Mouse (Mus musculus): ENCODE measurements around the gene Dcun1d5. TPM values are rescaled to one million over a fixed set of nuclear protein-coding genes. Genes with fewer than 3 reads are reported as not detected.
"Not testable (repeated sequence)": the region's sequence is repeated elsewhere in the genome, so short reads cannot be mapped to it uniquely, and the experiment has no call there.

The Dcun1d5 gene
- polyA plus RNA-seq (2015; fragmentation: Nextera tagmentation; extraction: Ambion mirVana): 92.4 and 100 TPM in 2 replicates

GRCm38 (mm10) chr9:7184172-7184896 lies at the start of gene Dcun1d5, which contains the start of gene Dync2h1:
Gene Dcun1d5 (plus strand): TSS chr9:7184520.
Gene Dync2h1 (minus strand): TSS chr9:7184446.
- Histone ChIP-seq H3K9me3 (no peaks in the 10 kb centered on the region), H3K4me2 (peak within 1 kb of the TSS; percentile 71), H3K4me3 (peak within 1 kb of the TSS; percentile 83), H3K36me3 (replicated peaks) (no peaks in the 10 kb centered on the region), H3K9ac (peak within 1 kb of the TSS; percentile 89), H3K4me1 (peaks cover 31% of the 10 kb centered on the region), H3K27me3 (replicated peaks) (no peaks in the 10 kb centered on the region), H3K27ac (peak within 1 kb of the TSS; percentile 91)
- WGBS: under 1% methylated on average over 61 of the region's 62 CpGs
- ATAC-seq (replicated peaks): peak; percentile 100

GRCm38 (mm10) chr9:7154391-7154790 lies 29.9 kb upstream of the Dcun1d5 start:
- Histone ChIP-seq H3K36me3 (replicated peaks) (peaks cover 13% of the 10 kb centered on the region; the same call in 1 of the 2 replicates), H3K27me3 (replicated peaks) (no peaks in the 10 kb centered on the region), H3K9me3 (no peaks in the 10 kb centered on the region), H3K4me3 (no peak overlapping the region), H3K9ac (no peak overlapping the region), H3K4me2 (no peak overlapping the region), H3K4me1 (no peaks in the 10 kb centered on the region), H3K27ac (no peak overlapping the region)
- WGBS: 91% methylated on average over 2 of the region's 2 CpGs
- ATAC-seq (replicated peaks): no peak

- Histone ChIP-seq H3K27ac (no peak overlapping the region), H3K4me2 (no peak overlapping the region), H3K27me3 (replicated peaks) (no peaks in the 10 kb centered on the region), H3K4me1 (no peaks in the 10 kb centered on the region), H3K36me3 (replicated peaks) (peaks cover 24% of the 10 kb centered on the region; the same call in 1 of the 2 replicates), H3K4me3 (no peak overlapping the region), H3K9me3 (no peaks in the 10 kb centered on the region), H3K9ac (no peak overlapping the region)
- 92% methylated on average over 7 of the region's 7 CpGs for WGBS
- no peak for ATAC-seq (replicated peaks)
Observed at GRCm38 (mm10) chr9:7158605-7159004, 25.7 kb upstream of the Dcun1d5 start.

- Histone ChIP-seq H3K9ac (no peak overlapping the region), H3K4me1 (no peaks in the 10 kb centered on the region), H3K27ac (no peak overlapping the region), H3K4me3 (no peak overlapping the region), H3K9me3 (no peaks in the 10 kb centered on the region), H3K27me3 (replicated peaks) (no peaks in the 10 kb centered on the region), H3K4me2 (no peak overlapping the region), H3K36me3 (replicated peaks) (peaks cover 29% of the 10 kb centered on the region; the same call in 1 of the 2 replicates)
- 85% methylated on average over 3 of the region's 3 CpGs for WGBS
- ATAC-seq (replicated peaks): no peak
Observed at GRCm38 (mm10) chr9:7159718-7160117, 24.6 kb upstream of the Dcun1d5 start.

GRCm38 (mm10) chr9:7160688-7161087 lies 23.6 kb upstream of the Dcun1d5 start:
- Histone ChIP-seq H3K36me3 (replicated peaks) (peaks cover 34% of the 10 kb centered on the region; the same call in 1 of the 2 replicates), H3K27ac (no peak overlapping the region), H3K4me1 (no peaks in the 10 kb centered on the region), H3K9ac (no peak overlapping the region), H3K27me3 (replicated peaks) (no peaks in the 10 kb centered on the region), H3K4me3 (no peak overlapping the region), H3K9me3 (no peaks in the 10 kb centered on the region), H3K4me2 (no peak overlapping the region)
- ATAC-seq (replicated peaks): no peak
- 94% methylated on average over 5 of the region's 5 CpGs for whole genome bisulfite sequencing

- Histone ChIP-seq H3K4me3 (no peak overlapping the region), H3K9me3 (no peaks in the 10 kb centered on the region), H3K27me3 (replicated peaks) (no peaks in the 10 kb centered on the region), H3K36me3 (replicated peaks) (peaks cover 30% of the 10 kb centered on the region; the same call in 1 of the 2 replicates), H3K4me2 (no peak overlapping the region), H3K9ac (no peak overlapping the region), H3K27ac (no peak overlapping the region), H3K4me1 (no peaks in the 10 kb centered on the region)
- no peak for ATAC-seq (replicated peaks)
- WGBS: 88% methylated on average over 6 of the region's 6 CpGs
Observed at GRCm38 (mm10) chr9:7167339-7167998, 16.9 kb upstream of the Dcun1d5 start.

GRCm38 (mm10) chr9:7173756-7174155 lies 10.6 kb upstream of the Dcun1d5 start:
- H3K9me3 ChIP-seq: no peaks in the 10 kb centered on the region
- 98% methylated on average over 1 of the region's 1 CpGs for WGBS
- no peak overlapping the region for H3K4me2 ChIP-seq
- H3K9ac ChIP-seq: no peak overlapping the region
- H3K36me3 ChIP-seq (replicated peaks): peaks cover 14% of the 10 kb centered on the region; the same call in 1 of the 2 replicates
- peaks cover 12% of the 10 kb centered on the region for H3K4me1 ChIP-seq
- no peak for ATAC-seq (replicated peaks)
- H3K27me3 ChIP-seq (replicated peaks): no peaks in the 10 kb centered on the region
- no peak overlapping the region for H3K27ac ChIP-seq
- no peak overlapping the region for H3K4me3 ChIP-seq

GRCm38 (mm10) chr9:7176618-7177610 lies 7.4 kb upstream of the Dcun1d5 start:
- Histone ChIP-seq H3K27me3 (replicated peaks) (no peaks in the 10 kb centered on the region), H3K4me1 (peaks cover 12% of the 10 kb centered on the region), H3K36me3 (replicated peaks) (0 out of 2 replicates have a peak, but pooled peaks cover 4% of the 10 kb centered on the region), H3K4me3 (peak overlapping the region; percentile 76), H3K9me3 (no peaks in the 10 kb centered on the region), H3K9ac (peak overlapping the region; percentile 58), H3K4me2 (peak overlapping the region; percentile 96), H3K27ac (peak overlapping the region; percentile 65)
- peak; percentile 100 for ATAC-seq (replicated peaks)
- 8% methylated on average over 41 of the region's 41 CpGs for WGBS

- peak; percentile 83 for ATAC-seq (replicated peaks)
- Histone ChIP-seq H3K4me3 (peak overlapping the region; percentile 83), H3K9me3 (no peaks in the 10 kb centered on the region), H3K27me3 (replicated peaks) (no peaks in the 10 kb centered on the region), H3K4me1 (peaks cover 31% of the 10 kb centered on the region), H3K9ac (peak overlapping the region; percentile 89), H3K4me2 (peak overlapping the region; percentile 71), H3K36me3 (replicated peaks) (no peaks in the 10 kb centered on the region; the same call in 1 of the 2 replicates), H3K27ac (peak overlapping the region; percentile 91)
- WGBS: under 1% methylated on average over 31 of the region's 31 CpGs
Observed at GRCm38 (mm10) chr9:7184897-7185291, 574 bp downstream of the Dcun1d5 start.

GRCm38 (mm10) chr9:7190694-7191093 lies 6.4 kb downstream of the Dcun1d5 start:
- not testable (repeated sequence) for H3K4me2 ChIP-seq; H3K36me3 ChIP-seq (replicated peaks); H3K27me3 ChIP-seq (replicated peaks); H3K9ac ChIP-seq; H3K9me3 ChIP-seq; H3K4me3 ChIP-seq; ATAC-seq (replicated peaks); H3K27ac ChIP-seq
- whole genome bisulfite sequencing: 94% methylated on average over 3 of the region's 3 CpGs
- H3K4me1 ChIP-seq: peaks cover 14% of the 10 kb centered on the region

- Histone ChIP-seq H3K36me3 (replicated peaks) (peaks cover 18% of the 10 kb centered on the region), H3K9ac (no peak overlapping the region), H3K9me3 (no peaks in the 10 kb centered on the region), H3K27me3 (replicated peaks) (no peaks in the 10 kb centered on the region), H3K4me2 (no peak overlapping the region), H3K27ac (no peak overlapping the region), H3K4me3 (no peak overlapping the region), H3K4me1 (no peaks in the 10 kb centered on the region)
- no peak for ATAC-seq (replicated peaks)
- WGBS: 41% methylated on average over 2 of the region's 2 CpGs
Observed at GRCm38 (mm10) chr9:7216240-7216639, 31.9 kb downstream of the Dcun1d5 start.

All from midbrain, embryonic 15.5 days (tissue).